Mouse (Mus musculus): Measurements from ENCODE around the gene Ralbp1.

Ralbp1 gene

DNA sequence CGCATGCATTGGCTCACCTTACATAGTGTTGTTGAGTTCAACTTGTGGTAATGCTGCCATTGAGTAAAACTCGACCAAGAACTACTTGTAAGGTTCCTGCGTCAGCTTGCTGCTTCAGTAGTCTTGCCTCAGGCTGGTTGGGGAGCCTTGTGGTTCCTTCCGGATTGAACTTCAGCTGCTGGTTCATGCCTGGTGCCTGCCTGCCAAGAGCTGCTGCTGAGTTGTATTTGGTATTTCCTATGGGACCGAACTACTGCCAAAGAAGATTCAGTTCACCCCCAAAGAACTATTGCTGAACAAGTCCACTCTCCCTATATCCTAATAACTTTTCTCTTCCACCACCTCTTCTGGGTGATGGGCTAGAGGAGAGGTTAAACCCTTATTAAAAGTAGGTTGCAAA is 3.9 kb upstream of the Ralbp1 start:
- no peak for DNase-seq

DNA sequence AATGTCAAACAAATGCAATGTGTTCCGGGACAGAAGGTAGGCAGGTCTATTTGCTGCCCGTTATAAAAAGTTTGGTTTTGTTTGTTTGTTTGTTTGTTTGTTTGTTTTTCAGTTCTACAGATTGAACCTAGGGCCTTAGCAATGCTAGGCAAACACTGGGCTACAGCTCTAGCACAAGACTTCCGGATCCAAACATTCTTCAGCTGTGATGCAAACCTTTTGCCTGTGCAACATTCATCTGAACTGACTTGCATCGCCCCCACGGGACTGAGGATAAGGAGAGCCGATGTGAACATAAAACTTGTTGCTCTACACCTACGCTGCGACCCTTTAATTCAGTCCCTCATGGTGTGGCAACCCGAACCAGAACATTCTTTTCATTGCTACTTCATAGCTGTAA is 973 bp upstream of the Ralbp1 start:
- DNase-seq: no peak

DNA sequence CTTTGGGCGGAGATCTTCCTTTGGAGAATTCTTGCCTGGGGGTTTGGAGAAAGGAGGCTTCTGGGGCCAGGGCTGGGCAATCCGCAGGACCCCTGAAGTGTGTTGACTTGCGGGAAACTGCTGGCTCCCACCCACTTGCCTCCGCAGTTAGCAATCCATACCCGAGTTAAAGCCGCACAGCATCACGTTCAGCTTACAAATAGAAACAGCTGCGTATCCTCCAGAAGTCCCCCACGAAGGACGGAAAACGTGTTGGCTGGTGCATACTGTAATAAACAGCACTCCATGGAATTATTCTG is 251 bp downstream of the Ralbp1 start:
- DNase-seq: no peak

DNA sequence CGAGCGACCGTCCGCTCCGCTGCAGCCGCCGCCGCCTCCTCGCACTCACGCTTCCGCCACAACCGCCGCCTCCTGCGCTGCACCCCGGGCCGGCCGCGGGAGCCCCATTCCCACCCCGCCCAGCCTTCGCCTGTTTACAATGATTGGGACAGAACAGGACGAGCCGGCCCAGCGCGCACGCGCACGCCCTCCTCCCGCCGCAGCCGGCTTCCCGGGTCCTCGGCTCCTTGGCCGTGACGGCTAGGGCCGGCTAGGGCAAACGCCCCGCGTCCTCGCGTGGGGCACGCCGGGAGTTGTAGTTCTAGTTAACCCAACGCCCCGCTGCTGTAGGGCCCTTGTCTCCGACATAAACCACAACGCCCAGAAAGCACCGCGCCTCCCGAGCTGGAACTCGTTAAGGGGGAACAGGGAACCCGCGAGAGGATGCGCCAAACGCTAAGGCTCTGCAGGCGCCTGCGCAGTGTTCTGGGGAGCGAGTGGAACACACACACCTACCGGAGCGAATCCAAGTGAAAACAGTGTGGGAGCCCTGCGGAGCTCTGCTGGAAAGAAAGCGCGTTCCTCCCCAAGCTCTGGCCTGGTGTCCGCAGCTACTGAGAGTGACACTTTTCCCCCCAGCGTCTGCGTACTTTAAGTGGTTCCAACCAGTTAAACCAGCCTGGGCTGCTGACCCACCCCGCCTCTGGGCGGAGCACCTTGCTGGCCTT is 754 bp downstream of the Ralbp1 start:
- peak; percentile 97 for DNase-seq

DNA sequence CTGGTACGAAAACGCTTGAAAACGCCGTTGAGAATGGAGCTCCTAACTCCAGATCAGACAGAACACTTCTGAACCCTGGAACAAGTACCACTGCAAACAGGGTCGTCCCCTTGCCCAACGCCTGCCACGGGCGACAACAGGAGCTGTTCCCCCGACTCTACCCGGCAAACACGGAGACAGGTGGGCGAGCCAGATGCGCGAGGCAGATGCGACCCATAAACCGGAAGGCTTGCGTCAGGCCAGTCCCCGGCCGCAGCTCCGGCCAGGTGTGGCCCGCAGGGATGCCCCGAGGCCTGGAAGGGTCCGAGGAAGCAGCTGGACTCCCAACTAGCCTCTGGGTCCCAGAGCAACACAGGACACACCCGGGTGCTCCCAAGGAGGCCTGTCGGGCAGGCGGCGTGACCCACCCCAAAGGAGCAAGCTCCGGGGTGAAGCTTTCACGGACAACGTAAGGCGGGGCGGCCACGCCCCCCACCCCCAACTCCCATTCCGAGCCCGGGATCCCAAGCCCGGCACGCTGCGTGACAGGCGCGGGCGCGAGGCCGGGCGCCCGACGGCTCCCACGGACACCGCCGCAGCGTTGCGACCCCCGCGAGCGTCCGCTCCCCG is 1.4 kb downstream of the Ralbp1 start:
- DNase-seq: no peak

DNA sequence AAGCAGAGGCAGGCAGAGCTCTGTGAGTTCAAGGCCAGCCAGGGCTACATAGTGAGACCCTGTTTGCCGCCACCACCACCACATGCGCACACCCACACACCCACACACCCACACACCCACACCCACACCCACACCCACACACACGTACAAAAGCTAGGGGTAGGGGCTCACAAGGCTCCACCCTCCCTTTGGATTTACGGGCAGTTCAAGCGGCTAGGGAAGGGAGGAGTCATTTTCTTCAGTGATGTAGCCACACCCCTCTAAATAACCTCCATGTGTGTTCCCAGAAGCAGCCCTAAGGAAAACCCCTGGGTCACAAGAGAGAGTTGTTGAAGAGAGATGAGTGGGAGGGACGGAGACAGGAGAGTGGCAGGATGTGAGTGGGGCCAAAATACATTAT is 8.6 kb downstream of the Ralbp1 start:
- DNase-seq: no peak

DNA sequence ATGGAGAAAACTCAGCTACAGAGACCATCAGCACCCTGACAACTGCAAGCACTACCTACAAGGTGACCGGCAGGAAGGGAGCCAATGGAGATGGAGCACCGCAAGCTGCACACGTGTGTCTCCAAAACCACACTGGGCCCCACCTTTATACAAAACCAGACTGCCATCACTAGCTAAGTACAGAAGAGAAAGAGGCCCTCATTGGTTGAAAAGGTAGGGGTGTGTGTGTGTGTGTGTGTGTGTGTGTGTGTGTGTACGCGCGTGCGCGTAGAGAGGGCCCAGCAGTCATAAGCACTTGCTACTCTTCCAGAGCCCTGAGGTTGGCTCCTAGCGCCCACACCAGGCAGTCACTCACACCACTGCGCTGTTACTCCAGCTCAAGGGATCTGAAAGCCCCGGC is 11.8 kb downstream of the Ralbp1 start:
- no peak for DNase-seq

DNA sequence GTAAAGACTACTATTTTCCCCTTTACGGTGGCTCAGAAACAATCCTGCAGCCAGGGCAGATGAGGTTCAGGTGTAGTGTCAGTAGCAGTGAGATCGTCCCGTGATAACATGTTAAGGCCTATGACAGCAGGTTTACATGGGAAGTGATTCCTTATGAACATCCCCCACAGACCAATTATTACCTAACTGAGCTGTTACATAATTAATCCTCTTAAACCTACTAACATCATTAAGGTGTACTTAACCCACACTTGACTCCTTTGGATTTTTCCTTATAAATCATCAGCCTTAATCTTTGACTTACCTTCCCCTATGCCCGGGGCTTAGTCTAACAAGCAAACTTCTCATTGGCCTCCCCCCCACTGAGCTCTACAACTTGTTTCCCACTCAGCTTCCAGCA is 12.4 kb downstream of the Ralbp1 start:
- no peak for DNase-seq

DNA sequence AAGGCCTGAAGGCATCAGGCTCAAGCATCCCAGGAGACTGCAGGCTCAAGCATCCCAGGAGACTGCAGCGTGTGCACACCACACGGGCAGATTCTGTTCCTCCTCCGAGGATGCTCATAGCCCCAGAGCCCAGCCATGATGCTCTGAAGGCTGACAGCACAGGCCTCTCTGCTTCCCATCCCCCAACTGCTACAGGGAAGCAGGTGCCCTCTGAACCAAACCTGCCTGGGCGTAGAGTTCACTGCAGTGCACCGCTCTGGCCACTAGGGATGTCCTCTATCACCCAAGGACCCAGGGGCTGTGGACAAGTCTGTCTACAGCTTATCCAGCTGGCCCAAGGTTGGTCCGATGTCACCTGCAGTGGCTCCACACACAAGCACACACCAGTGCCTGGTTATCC is 12.9 kb downstream of the Ralbp1 start:
- DNase-seq: no peak

DNA sequence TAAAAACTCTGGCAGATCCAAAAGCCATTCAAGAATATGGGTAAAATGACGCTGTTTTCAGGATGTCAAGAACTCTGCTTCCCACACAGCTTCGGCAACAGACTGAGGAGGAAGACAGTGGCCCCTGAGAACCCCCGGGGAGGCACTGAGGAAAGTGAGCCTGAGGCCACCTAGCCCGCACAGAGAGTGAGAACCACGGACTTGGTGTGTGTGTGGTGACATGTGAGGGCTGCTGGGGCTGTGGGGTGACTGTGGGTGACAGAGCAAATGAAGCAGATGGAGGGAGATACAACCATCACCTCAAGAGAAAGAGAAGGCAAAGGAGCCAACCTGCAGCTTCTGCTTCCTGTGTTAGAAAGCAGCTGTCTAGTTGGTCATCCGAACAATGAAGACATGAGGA is 13.5 kb downstream of the Ralbp1 start:
- no peak for DNase-seq

DNA sequence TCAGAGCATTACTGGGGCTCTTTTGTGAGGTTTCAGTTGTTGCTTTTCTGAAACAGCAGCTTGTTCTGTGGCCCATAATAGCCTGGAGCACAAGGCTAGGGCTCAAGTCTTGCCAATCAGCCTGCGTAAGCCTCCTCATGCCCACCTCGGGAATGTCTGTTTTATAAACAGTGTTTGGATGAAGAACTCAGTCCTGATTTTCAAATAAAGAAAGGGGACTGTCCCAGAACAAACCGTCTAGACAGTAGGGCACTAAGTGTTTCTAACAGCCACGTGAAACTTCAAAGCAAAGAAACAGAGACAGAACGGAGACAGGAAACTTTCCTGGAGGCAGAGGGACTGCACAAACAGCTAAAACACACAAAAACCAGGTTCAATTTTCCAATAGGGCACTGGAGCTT is 14.0 kb downstream of the Ralbp1 start:
- no peak for DNase-seq

DNA sequence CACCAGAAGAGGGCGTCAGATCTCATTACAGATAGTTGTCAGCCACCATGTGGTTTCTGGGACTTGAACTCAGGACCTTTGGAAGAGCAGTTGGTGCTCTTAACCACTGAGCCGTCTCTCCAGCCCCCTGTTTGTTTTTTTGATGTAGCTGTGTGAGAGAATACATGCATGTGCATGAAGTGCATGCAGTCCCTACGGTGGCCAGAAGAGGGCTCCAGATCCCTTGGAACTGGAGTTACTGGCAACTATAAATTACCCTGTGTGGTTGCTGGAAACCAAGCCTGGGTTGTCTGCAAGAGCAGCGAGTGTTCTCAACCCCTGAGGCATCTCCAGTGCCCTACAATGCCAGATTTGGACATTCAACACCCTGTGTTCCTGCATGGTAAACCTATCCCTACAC is 15.5 kb downstream of the Ralbp1 start:
- peak; percentile 80 for DNase-seq

DNA sequence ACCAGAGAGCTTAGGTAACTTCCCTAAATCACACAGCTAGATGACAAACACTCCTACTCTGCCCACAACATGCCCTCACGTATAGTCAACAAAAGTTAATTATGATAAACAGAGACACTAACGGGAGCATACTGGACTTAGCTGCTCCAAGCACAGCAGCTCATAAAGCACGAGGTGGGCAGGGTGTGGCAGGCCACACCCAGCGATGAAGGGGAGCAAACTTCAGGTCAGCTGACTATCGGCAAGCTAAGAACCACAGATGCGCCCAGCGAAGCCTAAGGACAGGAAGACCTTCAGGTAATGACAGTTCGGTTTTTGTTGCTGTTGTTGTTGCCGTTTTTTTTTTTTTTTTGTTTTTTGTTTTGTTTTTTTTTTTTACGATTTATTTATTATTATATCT is 15.9 kb downstream of the Ralbp1 start:
- DNase-seq: no peak

DNA sequence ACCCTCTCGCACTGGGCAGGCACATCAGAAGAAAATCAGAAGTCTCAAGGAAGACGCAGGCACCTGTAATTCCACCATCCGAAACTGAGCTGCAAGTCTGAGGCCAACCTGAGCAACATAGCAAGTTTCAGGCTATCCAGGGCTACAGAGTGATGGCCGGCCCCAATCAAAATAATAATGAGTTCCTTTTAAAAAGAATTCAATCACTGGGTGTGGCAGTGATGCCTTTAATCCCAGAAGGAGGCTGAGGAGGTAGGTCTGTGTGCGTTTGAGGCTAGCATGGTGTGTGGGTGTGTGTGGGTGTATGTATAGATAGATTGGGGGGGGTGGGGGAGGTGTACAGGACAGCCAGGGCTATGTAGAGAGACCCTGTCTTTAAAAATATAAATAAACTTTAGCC is 17.6 kb downstream of the Ralbp1 start:
- DNase-seq: no peak

DNA sequence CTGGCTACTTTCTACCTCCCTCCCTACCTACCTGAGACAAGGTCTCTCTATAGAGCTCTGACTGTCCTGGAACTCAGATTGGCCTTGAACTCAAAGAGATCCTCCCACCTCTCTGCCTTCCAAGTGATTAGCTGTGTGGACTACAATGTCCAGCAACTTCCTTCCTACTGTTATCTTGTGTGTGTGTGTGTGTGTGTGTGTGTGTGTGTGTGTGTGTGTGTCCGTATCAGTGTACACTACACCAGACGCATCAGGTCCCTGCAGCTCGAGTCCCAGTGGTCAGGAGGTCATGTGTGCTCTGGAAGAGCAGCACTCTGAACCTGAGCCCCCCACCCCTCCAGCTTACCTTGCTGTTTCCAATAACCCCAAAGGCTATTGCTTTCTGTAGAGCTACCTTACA is 19.4 kb downstream of the Ralbp1 start:
- DNase-seq: no peak

DNA sequence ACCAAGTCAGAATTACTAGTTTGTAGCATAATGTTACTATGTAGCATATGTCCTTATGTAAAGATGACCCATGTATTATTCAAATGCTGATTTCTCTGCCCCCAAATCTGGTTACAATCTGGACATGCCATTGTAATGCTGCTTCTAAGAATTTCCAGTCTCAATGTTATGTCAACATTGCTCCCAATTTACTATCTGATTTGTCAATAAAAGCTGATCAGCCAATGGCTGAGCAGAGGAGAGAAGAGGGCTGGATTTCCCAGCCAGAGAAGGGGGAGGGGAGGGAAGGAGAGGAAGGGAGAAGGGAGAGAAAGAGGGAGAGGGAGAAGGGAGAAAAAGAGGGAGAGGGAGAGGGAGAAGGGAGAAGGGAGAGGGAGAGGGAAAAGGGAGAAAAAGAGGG is 20.3 kb downstream of the Ralbp1 start:
- no peak for DNase-seq

DNA sequence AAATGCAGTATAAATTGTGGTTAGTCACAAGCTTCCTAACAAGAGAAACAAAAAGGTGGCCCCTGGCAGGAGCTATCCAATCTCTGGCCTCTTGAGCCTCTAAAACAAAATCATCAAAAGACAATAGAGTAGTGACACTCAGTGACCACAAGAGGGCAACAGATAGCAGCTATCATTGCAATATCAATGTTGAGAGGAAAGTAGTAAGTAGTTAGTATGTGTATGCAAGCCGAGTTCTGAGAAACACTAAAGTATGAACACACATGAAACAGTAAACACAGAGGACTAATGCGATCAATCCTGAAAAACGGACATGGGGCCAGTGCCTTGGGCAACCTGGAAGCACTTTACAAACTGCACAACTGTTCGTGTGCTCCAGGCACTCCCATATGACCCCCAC is 20.9 kb downstream of the Ralbp1 start:
- no peak for DNase-seq

DNA sequence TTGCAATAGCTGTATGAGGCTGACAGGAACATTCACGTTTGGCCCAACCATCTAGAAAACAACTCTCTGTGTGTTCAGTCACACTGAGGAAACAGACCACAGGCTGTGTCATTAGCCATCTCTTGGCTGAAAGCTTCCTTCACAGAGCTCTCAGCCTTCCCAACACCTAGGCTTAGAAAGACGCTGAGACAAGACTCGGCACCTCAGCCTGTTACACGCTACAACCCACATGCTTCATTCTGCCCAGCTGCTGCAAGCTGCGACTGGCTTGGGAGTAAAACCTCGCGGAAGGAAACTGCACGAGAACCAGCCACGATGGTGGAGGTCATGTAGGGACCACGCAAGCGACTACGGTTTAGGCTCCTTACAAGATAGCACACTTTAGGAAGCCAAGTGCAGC is 21.8 kb downstream of the Ralbp1 start:
- DNase-seq: no peak

DNA sequence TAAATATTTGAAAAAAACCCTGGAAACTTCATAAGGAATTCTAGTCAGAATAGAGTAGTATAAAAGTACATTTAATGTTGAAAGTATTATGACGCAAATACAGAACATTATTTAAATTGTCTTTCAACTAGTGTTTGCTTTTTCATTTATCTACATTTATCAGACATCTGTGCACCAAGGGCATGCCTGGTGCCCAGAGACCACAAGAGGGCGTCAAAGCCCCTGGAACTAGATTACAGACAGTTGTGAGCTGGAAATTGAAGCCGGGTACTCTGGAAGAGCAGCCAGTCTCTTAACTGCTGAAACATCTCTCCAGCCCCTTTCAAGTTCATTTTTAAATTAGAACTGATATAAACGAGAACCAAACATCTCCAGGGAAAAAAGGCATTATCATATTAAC is 23.0 kb downstream of the Ralbp1 start:
- DNase-seq: peak; percentile 41

DNA sequence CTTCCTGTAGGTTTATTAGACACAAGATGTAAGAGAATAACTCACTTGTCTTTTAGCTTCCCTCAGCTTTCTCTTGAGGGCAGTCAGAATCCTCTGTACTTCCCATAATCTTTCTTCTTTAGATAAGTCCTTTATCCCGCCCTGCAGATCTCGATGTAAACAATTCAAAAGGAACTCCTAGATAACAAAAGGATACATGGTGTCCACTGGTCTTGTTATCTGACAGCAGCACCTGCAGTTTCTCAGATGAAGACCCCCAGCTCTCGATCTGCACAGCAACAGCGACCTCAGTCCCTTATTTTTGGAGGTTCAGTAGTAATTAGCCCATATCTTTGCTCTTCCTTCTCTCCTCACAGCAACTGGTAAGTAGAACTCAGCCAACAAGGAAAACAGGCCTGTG is 28.0 kb downstream of the Ralbp1 start:
- no peak for DNase-seq

DNA sequence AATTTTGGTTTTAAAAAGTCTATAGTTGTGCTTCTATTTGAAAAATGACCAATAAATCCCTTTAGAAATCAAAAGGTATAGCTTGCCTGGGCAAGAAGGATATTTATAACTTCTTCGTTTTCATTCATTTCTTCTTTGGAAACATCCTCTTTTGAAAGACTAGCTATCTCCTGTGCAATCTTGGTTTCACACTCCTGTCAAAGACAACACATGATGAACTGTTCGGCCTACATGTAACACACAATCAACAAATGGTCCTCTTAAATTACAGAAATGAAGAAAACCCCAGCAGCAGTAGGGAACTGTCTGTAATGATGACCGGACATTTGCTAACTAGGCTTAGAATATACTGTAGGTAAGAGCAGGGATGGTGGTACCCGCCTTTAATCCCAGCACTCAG is 31.6 kb downstream of the Ralbp1 start:
- no peak for DNase-seq

DNA sequence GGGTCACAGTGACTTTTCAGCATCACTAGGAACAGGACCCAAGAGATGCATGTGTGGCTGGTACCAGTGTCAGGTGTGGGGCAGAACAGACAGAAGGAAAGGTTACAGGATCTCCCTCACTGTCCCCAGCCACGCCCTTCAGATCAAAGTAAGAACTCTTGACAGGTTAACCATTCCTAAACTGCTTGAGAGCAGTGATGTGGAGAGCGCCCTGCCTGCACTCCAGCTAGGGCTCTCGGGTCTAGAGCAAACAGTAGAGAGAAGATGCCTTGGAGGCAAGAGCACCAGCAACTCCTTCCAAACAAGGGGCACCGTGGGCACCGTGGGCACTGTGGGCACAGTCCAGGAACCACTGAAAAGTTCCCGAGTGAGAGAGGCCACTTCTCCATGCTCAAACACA is 32.3 kb downstream of the Ralbp1 start:
- DNase-seq: no peak

DNA sequence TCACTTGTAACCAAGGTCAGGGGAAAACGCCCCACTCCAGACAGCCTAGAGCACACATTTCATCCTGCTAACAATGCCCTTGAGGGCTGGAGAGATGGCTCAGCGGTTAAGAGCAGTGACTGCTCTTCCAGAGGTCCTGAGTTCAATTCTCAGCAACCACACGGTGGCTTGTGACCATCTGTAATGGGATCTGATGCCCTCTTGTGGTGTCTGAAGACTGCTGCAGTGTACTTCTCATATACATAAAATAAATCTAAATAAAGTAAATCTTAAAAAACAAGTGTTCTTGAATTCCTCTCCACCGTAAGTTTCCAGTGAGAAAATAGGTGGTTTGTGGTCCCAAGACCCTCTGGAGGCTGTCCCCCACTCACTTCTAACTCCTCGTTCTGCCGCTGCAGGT is 33.8 kb downstream of the Ralbp1 start:
- no peak for DNase-seq

DNA sequence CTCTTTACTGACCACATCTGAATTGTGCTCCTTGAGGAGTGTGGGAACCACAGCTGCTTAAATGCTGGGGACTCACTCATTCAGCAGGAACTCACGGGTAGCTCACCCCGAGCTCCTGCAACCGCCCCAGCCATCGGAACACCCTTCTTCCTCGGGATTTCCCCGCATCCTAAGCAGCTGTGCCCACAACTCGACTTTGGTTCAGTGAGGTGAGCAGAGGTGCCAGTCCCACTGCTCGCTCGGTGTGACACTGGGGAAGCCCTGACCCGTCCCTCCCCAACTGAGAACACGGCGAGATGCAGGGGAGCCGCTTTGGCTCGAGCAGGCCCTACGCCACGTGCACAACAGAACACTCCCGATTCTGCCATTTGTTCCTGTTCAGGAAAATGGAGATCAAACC is 35.1 kb downstream of the Ralbp1 start:
- DNase-seq: no peak

DNA sequence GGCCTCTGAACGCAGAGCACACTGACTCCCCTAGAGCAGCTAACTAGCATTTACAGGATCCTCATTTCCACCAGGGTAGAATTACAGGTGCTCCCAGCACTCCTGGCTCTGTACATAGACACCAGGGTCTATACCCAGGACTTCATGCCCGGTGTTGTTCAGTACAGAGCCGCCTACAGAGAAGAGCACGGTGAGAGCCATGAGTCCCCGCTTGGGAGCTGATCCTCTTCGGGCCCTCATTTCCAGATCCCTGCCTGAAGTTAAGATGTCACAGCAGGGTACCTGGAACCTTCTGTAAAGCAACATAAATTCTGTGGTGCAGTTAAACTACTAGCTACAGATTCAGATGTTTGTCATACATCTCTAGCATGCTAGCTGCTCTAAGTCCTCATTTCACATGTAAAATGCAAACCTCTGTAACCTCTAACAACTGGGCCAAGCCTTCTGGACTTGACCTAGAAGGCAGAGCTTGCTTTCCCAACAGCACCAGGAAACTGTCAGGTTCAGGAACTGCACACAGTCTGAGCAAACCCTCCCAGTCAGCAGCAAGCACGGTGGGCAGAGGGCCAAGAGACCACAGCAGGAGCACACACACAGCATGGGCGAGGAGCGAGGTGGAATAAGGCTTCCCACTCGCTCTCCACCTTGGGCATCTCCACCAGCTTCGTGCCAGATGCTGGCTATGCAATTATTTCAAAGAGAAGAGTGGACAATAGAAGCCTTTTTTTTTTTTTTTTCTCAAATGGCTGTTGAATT is 37.7 kb downstream of the Ralbp1 start:
- peak; percentile 53 for DNase-seq
